Mouse (Mus musculus) heart, postnatal 0 days (tissue): ENCODE measurements around the gene Zfyve19. TPM values are rescaled to one million over a fixed set of nuclear protein-coding genes. Genes with fewer than 3 reads are reported as not detected.

Experiments
- ATAC-seq: fragments of 200-750 bp; cut with Nextera tagmentation; 2 replicates; pipeline ENCODE4 v1.8.0; 2017; ENCODE audit warnings: low read depth, moderate number of reproducible peaks, moderate library complexity; ENCODE audit not compliant: insufficient read depth
- DNase-seq: peaks from one replicate; pipeline ENCODE4 v3.0.0-alpha.2; 2016; ENCODE audit warnings: low spot score
- H3K27ac ChIP-seq: fragments of 300-500 bp; sonication (generic); 2 replicates; pipeline ENCODE4 v1.5.1; 2014; ENCODE audit warnings: low read depth, mild to moderate bottlenecking
- H3K27me3 ChIP-seq: fragments of 300-500 bp; sonication (generic); 2 replicates; pipeline ENCODE4 v1.6.1; 2014; ENCODE audit warnings: low read length, mixed read lengths; ENCODE audit not compliant: control insufficient read depth, insufficient read depth
- H3K36me3 ChIP-seq: fragments of 300-500 bp; sonication (generic); replicated peaks from 2 replicates; pipeline ENCODE4 v1.6.1; 2014; ENCODE audit warnings: low read length, mixed read lengths; ENCODE audit not compliant: control insufficient read depth, insufficient read depth
- H3K4me1 ChIP-seq: fragments of 300-500 bp; sonication (generic); 2 replicates; pipeline ENCODE4 v1.6.1; 2014; ENCODE audit warnings: antibody characterized with exemption; ENCODE audit not compliant: control insufficient read depth, insufficient read depth
- H3K4me2 ChIP-seq: fragments of 300-500 bp; sonication (generic); 2 replicates; pipeline ENCODE4 v1.6.1; 2014; ENCODE audit warnings: low read depth, mild to moderate bottlenecking, low read length, moderate library complexity
- H3K4me3 ChIP-seq: fragments of 300-500 bp; sonication (generic); 2 replicates; pipeline ENCODE4 v1.5.1; 2014; ENCODE audit warnings: low read depth, low read length
- H3K9ac ChIP-seq: fragments of 300-500 bp; sonication (generic); replicated peaks from 2 replicates; pipeline ENCODE4 v1.6.1; 2014; ENCODE audit warnings: low read depth, low read length, mixed read lengths
- H3K9me3 ChIP-seq: fragments of 300-500 bp; sonication (generic); replicated peaks from 2 replicates; pipeline ENCODE4 v1.6.1; 2016; ENCODE audit warnings: low read length; ENCODE audit not compliant: control insufficient read depth
- CTCF ChIP-seq: IDR thresholded peaks from 2 replicates; pipeline ENCODE4 v1.5.1; 2016; ENCODE audit warnings: antibody characterized with exemption, control low read depth, low read depth
- EP300 ChIP-seq: IDR thresholded peaks from 2 replicates; pipeline ENCODE4 v1.6.1; 2016; ENCODE audit warnings: antibody characterized with exemption, low read depth
- WGBS: fragments of 180-500 bp; shearing (Covaris S2); extraction: QIAGEN DNeasy Blood & Tissue Kit; methylation state at CpG from one replicate; pipeline ENCODE4 v1.1.7; 2014; 5-methylcytosine and 5-hydroxymethylcytosine counted together
- polyA plus RNA-seq: library from polyadenylated mRNA; unstranded; fragments of >200 nt; fragmentation: Nextera tagmentation; extraction: Ambion mirVana; gene quantifications from 2 replicates; pipeline ENCODE4 v1.2.1, GENCODE M21; 2015
- total RNA-seq: library from RNA; depleted of rRNA; stranded (reverse); fragments of >200 nt; gene quantifications from 2 replicates; pipeline ENCODE4 v1.2.3, GENCODE M21; 2014; ENCODE audit warnings: low replicate concordance

Gene Zfyve19
- total and polyA plus RNA-seq, 2 experiments from 2014 or later: 17.7 to 26.9 TPM

- Histone ChIP-seq H3K4me3 (peak within 1 kb of the TSS; percentile 53), H3K4me2 (peak within 1 kb of the TSS; percentile 85), H3K4me1 (peaks cover 5% of the 10 kb centered on the region), H3K9ac (peak within 1 kb of the TSS; percentile 22; the same call in 1 of the 2 replicates), H3K27ac (no peak within 1 kb of the TSS), H3K9me3 (no peaks in the 10 kb centered on the region), H3K27me3 (peaks cover 9% of the 10 kb centered on the region; the same call in 1 of the 2 replicates), H3K36me3 (no peaks in the 10 kb centered on the region)
- WGBS: under 1% methylated on average over 60 of the region's 60 CpGs
- DNase-seq: peak; percentile 38
- ATAC-seq: peak; percentile 84
- TF ChIP-seq CTCF: peak; percentile 9
- TF ChIP-seq EP300: no peak
Observed at GRCm38 (mm10) chr2:119166901-119167865, 41.2 kb upstream of the Zfyve19 start, which contains the start of gene Gchfr. Gchfr (plus strand) TSS chr2:119167773.

- 6% methylated on average over 23 of the region's 26 CpGs for WGBS
- peak overlapping the region; percentile 53 for H3K4me3 ChIP-seq
- ATAC-seq: no peak
- peaks cover 7% of the 10 kb centered on the region for H3K4me1 ChIP-seq
- H3K36me3 ChIP-seq: no peaks in the 10 kb centered on the region
- no peak overlapping the region for H3K27ac ChIP-seq
- peaks cover 9% of the 10 kb centered on the region; the same call in 1 of the 2 replicates for H3K27me3 ChIP-seq
- TF ChIP-seq EP300 (no peak), CTCF (no peak)
- H3K9me3 ChIP-seq: no peaks in the 10 kb centered on the region
- DNase-seq: no peak
- peak overlapping the region; percentile 22; the same call in 1 of the 2 replicates for H3K9ac ChIP-seq
- H3K4me2 ChIP-seq: peak overlapping the region; percentile 85
Observed at GRCm38 (mm10) chr2:119167866-119168256, 40.6 kb upstream of the Zfyve19 start.

GRCm38 (mm10) chr2:119170282-119170681 is 38.1 kb upstream of the Zfyve19 start:
- TF ChIP-seq CTCF (no peak), EP300 (no peak)
- H3K4me2 ChIP-seq: no peak overlapping the region
- DNase-seq: no peak
- no peak overlapping the region for H3K4me3 ChIP-seq
- no peak overlapping the region for H3K9ac ChIP-seq
- no peaks in the 10 kb centered on the region for H3K9me3 ChIP-seq
- no peak for ATAC-seq
- peaks cover 9% of the 10 kb centered on the region; the same call in 1 of the 2 replicates for H3K27me3 ChIP-seq
- H3K4me1 ChIP-seq: peaks cover 15% of the 10 kb centered on the region
- no peak overlapping the region for H3K27ac ChIP-seq
- 87% methylated on average over 2 of the region's 2 CpGs for WGBS
- no peaks in the 10 kb centered on the region for H3K36me3 ChIP-seq

- H3K27me3 ChIP-seq: no peaks in the 10 kb centered on the region; the same call in 1 of the 2 replicates
- no peak for DNase-seq
- H3K4me3 ChIP-seq: no peak overlapping the region
- no peak for TF ChIP-seq CTCF
- no peak for TF ChIP-seq EP300
- H3K4me1 ChIP-seq: peaks cover 15% of the 10 kb centered on the region
- H3K9ac ChIP-seq: no peak overlapping the region
- no peak overlapping the region for H3K4me2 ChIP-seq
- no peak overlapping the region for H3K27ac ChIP-seq
- no peaks in the 10 kb centered on the region for H3K36me3 ChIP-seq
- no peak for ATAC-seq
- H3K9me3 ChIP-seq: no peaks in the 10 kb centered on the region
- 39% methylated on average over 8 of the region's 8 CpGs for WGBS
Observed at GRCm38 (mm10) chr2:119171574-119171973, 36.8 kb upstream of the Zfyve19 start.

- 89% methylated on average over 7 of the region's 7 CpGs for WGBS
- no peak overlapping the region for H3K9ac ChIP-seq
Observed at GRCm38 (mm10) chr2:119172446-119172845, 36.0 kb upstream of the Zfyve19 start.

More at GRCm38 (mm10) chr2:119172446-119172845, 36.0 kb upstream of the Zfyve19 start:
- Histone ChIP-seq H3K27ac (no peak overlapping the region), H3K27me3 (no peaks in the 10 kb centered on the region), H3K4me2 (no peak overlapping the region), H3K4me3 (no peak overlapping the region), H3K36me3 (no peaks in the 10 kb centered on the region), H3K4me1 (peaks cover 15% of the 10 kb centered on the region; the same call in 1 of the 2 replicates), H3K9me3 (no peaks in the 10 kb centered on the region)
- DNase-seq (no peak), ATAC-seq (no peak)
- TF ChIP-seq EP300 (no peak), CTCF (no peak)
